Mouse (Mus musculus) forebrain, embryonic 11.5 days (tissue): Measurements from ENCODE around the gene Zgrf1. TPM values are rescaled to one million over a fixed set of nuclear protein-coding genes. Genes with fewer than 3 reads are reported as not detected.
A peak's percentile ranks its signal among the peaks of the same experiment; 100 is the strongest.

Source experiments
- ATAC-seq: fragments of 200-750 bp; cut with Nextera tagmentation; replicated peaks from 2 replicates; pipeline ENCODE4 v1.8.0; 2017; ENCODE audit warnings: moderate TSS enrichment; ENCODE audit not compliant: low FRiP score
- DNase-seq: peaks from one replicate; pipeline ENCODE4 v3.0.0-alpha.2; 2017; ENCODE audit warnings: low spot score
- H3K27ac ChIP-seq: fragments of 300-500 bp; sonication (generic); 2 replicates; pipeline ENCODE4 v1.5.1; 2014; ENCODE audit warnings: low read depth, low read length
- H3K27me3 ChIP-seq: fragments of 300-500 bp; sonication (generic); 2 replicates; pipeline ENCODE4 v1.6.1; 2014; ENCODE audit warnings: mild to moderate bottlenecking, low read length, mixed read lengths; ENCODE audit not compliant: control insufficient read depth, insufficient read depth
- H3K36me3 ChIP-seq: fragments of 300-500 bp; sonication (generic); 2 replicates; pipeline ENCODE4 v1.6.1; 2014; ENCODE audit warnings: mild to moderate bottlenecking, low read length, moderate library complexity, mixed read lengths; ENCODE audit not compliant: control insufficient read depth, insufficient read depth
- H3K4me1 ChIP-seq: fragments of 300-500 bp; sonication (generic); replicated peaks from 2 replicates; pipeline ENCODE4 v1.6.1; 2014; ENCODE audit warnings: low read length, mixed read lengths; ENCODE audit not compliant: control insufficient read depth, insufficient read depth
- H3K4me2 ChIP-seq: fragments of 300-500 bp; sonication (generic); 2 replicates; pipeline ENCODE4 v1.6.1; 2014; ENCODE audit warnings: low read depth, mild to moderate bottlenecking, low read length, moderate library complexity, mixed read lengths; ENCODE audit not compliant: severe bottlenecking
- H3K4me3 ChIP-seq: fragments of 300-500 bp; sonication (generic); 2 replicates; pipeline ENCODE4 v1.5.1; 2014; ENCODE audit warnings: low read depth, low read length
- H3K9ac ChIP-seq: fragments of 300-500 bp; sonication (generic); 2 replicates; pipeline ENCODE4 v1.6.1; 2014; ENCODE audit warnings: low read length
- H3K9me3 ChIP-seq: fragments of 300-500 bp; sonication (generic); 2 replicates; pipeline ENCODE4 v1.6.1; 2016; ENCODE audit warnings: low read length, mixed read lengths; ENCODE audit not compliant: control insufficient read depth
- WGBS: fragments of 180-500 bp; shearing (Covaris S2); extraction: QIAGEN DNeasy Blood & Tissue Kit; methylation state at CpG from one replicate; pipeline ENCODE4 v1.1.7; 2014; 5-methylcytosine and 5-hydroxymethylcytosine counted together
- polyA plus RNA-seq: library from polyadenylated mRNA; unstranded; fragments of >200 nt; fragmentation: Nextera tagmentation; extraction: Ambion mirVana; gene quantifications from 2 replicates; pipeline ENCODE4 v1.2.1, GENCODE M21; 2014

The Zgrf1 gene
- polyA plus RNA-seq, 1 experiment from 2014 or later = 21.2 TPM

GRCm38 (mm10) chr3:127525188-127525819 is 28.0 kb upstream of the Zgrf1 start:
- DNase-seq = no peak
- ATAC-seq = no peak
- Histone ChIP-seq H3K27me3 (no peaks in the 10 kb centered on the region), H3K4me3 (no peak overlapping the region), H3K36me3 (no peaks in the 10 kb centered on the region), H3K4me1 (no peaks in the 10 kb centered on the region), H3K4me2 (no peak overlapping the region), H3K9ac (no peak overlapping the region), H3K27ac (no peak overlapping the region), H3K9me3 (no peaks in the 10 kb centered on the region)
- 88% methylated on average over 8 of the region's 8 CpGs for WGBS

GRCm38 (mm10) chr3:127527465-127528034 is 25.7 kb upstream of the Zgrf1 start:
- 74% methylated on average over 5 of the region's 5 CpGs for WGBS
- no peak overlapping the region for H3K9ac ChIP-seq
- H3K4me2 ChIP-seq = no peak overlapping the region
- H3K27me3 ChIP-seq = no peaks in the 10 kb centered on the region
- no peaks in the 10 kb centered on the region for H3K36me3 ChIP-seq
- H3K27ac ChIP-seq = no peak overlapping the region
- no peak overlapping the region for H3K4me3 ChIP-seq
- ATAC-seq (no peak), DNase-seq (no peak)
- H3K4me1 ChIP-seq = no peaks in the 10 kb centered on the region
- H3K9me3 ChIP-seq = no peaks in the 10 kb centered on the region

DNA sequence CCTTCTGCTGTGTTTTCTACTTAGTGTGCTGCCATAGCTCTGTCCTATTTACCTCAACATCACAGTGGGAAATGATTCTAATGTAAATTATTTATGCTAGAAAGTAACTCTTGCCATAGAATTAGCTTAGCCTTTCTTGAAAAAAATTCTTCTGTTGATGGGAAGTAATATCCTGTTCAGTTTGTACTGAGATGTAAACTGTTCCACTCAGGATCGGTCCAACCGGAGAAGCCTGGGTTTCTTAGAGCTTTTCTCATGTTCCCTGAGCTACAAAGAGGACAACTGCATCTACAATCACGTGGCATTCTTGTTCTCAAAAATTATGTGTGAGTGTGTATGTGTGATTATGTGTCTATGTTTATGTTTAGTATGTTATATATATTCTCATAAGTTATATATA is 24.1 kb upstream of the Zgrf1 start:
- ATAC-seq = no peak
- Histone ChIP-seq H3K4me3 (no peak overlapping the region), H3K9me3 (no peaks in the 10 kb centered on the region), H3K4me1 (no peaks in the 10 kb centered on the region), H3K36me3 (no peaks in the 10 kb centered on the region), H3K27me3 (no peaks in the 10 kb centered on the region), H3K4me2 (no peak overlapping the region), H3K9ac (no peak overlapping the region), H3K27ac (no peak overlapping the region)
- 89% methylated on average over 3 of the region's 3 CpGs for WGBS
- no peak for DNase-seq

DNA sequence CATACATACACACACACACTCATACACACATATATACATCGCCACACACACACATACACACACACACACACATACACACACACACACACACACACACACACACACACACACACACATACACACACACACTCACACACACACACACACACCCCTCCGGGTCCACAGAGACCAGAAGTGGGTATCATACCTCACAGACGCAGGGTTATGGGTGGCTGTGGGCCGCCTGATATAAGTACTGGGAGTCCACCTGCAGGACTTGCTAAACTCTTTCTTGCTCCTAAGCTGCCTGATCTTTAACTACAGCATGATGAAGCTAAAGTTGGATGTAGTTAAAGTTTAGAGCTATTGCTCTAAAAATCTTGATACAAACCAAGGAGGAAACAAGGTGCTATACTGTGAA is 23.5 kb upstream of the Zgrf1 start:
- no peak overlapping the region for H3K9ac ChIP-seq
- 74% methylated on average over 4 of the region's 4 CpGs for WGBS
- H3K9me3 ChIP-seq = no peaks in the 10 kb centered on the region

GRCm38 (mm10) chr3:127530293-127530692 is 23.0 kb upstream of the Zgrf1 start:
- WGBS = 6% methylated on average over 4 of the region's 4 CpGs
- no peak overlapping the region for H3K27ac ChIP-seq

More for the DNA sequence above, 23.5 kb upstream of the Zgrf1 start:
- H3K4me1 ChIP-seq = no peaks in the 10 kb centered on the region
- H3K27me3 ChIP-seq = no peaks in the 10 kb centered on the region
- H3K27ac ChIP-seq = no peak overlapping the region
- no peak overlapping the region for H3K4me2 ChIP-seq
- DNase-seq (no peak), ATAC-seq (no peak)
- no peaks in the 10 kb centered on the region for H3K36me3 ChIP-seq
- no peak overlapping the region for H3K4me3 ChIP-seq

GRCm38 (mm10) chr3:127539193-127539592 is 14.1 kb upstream of the Zgrf1 start:
- WGBS = 64% methylated on average over 6 of the region's 6 CpGs
- no peaks in the 10 kb centered on the region for H3K4me1 ChIP-seq
- ATAC-seq (no peak), DNase-seq (no peak)
- no peaks in the 10 kb centered on the region for H3K9me3 ChIP-seq
- no peaks in the 10 kb centered on the region for H3K27me3 ChIP-seq
- no peak overlapping the region for H3K27ac ChIP-seq
- no peak overlapping the region for H3K4me2 ChIP-seq
- H3K9ac ChIP-seq = no peak overlapping the region
- no peak overlapping the region for H3K4me3 ChIP-seq
- no peaks in the 10 kb centered on the region for H3K36me3 ChIP-seq

More at GRCm38 (mm10) chr3:127530293-127530692, 23.0 kb upstream of the Zgrf1 start:
- Histone ChIP-seq H3K4me1 (no peaks in the 10 kb centered on the region), H3K4me3 (no peak overlapping the region), H3K4me2 (no peak overlapping the region), H3K9ac (no peak overlapping the region), H3K9me3 (no peaks in the 10 kb centered on the region), H3K27me3 (no peaks in the 10 kb centered on the region), H3K36me3 (no peaks in the 10 kb centered on the region)
- DNase-seq = no peak
- no peak for ATAC-seq

DNA sequence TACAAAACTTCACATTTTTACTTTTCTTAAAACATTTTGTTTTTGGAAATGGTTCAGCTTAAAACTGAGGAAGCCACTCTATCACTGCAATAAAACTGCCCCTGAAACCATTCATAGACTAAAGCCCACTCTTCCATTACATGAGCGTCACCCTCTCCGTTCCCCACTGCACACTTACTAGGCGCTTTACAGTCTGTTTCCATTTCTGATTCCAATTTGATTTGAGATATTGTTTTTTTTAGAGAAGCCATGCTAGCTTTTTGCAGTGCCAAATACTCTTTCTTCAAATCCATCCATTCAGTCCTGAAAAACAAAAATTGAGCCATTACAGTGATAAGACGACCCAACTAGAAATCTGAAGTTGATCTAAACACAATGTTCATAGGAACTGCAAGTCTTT is 9.3 kb upstream of the Zgrf1 start:
- Histone ChIP-seq H3K4me3 (no peak overlapping the region), H3K4me2 (no peak overlapping the region), H3K36me3 (peaks cover 3% of the 10 kb centered on the region; the same call in 1 of the 2 replicates), H3K4me1 (no peaks in the 10 kb centered on the region), H3K27me3 (no peaks in the 10 kb centered on the region), H3K9ac (no peak overlapping the region), H3K27ac (no peak overlapping the region), H3K9me3 (no peaks in the 10 kb centered on the region)
- ATAC-seq = no peak
- WGBS = 85% methylated on average over 4 of the region's 4 CpGs
- DNase-seq = no peak

DNA sequence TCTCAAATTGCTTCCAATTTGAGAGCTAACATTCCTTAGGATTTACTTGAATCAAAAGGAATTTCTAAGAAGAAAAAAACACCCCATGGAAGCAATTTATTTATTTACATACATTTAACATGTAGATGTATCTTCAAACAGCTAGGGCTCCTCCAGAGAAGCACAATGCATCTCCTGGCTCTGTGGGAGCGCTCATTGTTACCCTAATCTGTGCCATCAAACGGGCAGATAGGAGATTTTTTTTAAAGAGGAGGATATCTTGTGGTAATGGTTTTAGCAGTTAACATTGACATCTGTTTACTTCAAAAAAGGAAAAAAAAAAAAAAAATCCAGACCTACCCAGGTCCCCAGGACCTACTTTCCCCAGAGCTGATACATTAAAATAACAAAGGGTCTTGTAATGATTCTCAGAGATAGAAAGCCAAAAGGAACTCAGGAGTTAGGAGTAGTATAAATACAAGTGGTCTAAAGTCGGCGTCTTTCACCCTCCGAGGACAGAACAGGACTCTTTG is 8.6 kb upstream of the Zgrf1 start:
- H3K36me3 ChIP-seq = peaks cover 3% of the 10 kb centered on the region; the same call in 1 of the 2 replicates
- DNase-seq (no peak), ATAC-seq (no peak)
- no peak overlapping the region for H3K27ac ChIP-seq
- H3K9ac ChIP-seq = no peak overlapping the region
- WGBS = 17% methylated on average over 5 of the region's 5 CpGs
- H3K27me3 ChIP-seq = no peaks in the 10 kb centered on the region
- H3K4me3 ChIP-seq = no peak overlapping the region
- H3K4me1 ChIP-seq = no peaks in the 10 kb centered on the region
- no peak overlapping the region for H3K4me2 ChIP-seq
- H3K9me3 ChIP-seq = no peaks in the 10 kb centered on the region

DNA sequence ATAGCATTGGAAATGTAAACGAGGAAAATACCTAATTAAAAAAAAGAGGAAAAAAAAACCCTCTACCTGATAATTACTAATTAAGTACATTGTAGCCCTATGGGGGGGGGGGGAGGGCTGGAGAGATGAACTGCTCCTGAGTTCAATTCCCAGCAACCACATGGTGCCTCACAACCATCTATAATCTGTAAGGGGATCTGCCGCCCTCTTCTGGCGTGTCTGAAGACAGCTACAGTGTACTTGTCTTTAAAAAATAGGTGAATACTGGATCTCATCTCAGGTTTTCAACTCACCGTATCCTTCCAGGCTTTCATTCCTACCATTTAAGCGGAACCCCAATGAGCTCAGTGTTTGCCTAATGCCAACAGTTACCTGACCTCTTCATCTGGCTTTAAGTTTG is 5.4 kb upstream of the Zgrf1 start:
- Histone ChIP-seq H3K4me1 (no peaks in the 10 kb centered on the region), H3K9ac (no peak overlapping the region), H3K27ac (no peak overlapping the region), H3K27me3 (no peaks in the 10 kb centered on the region), H3K4me2 (no peak overlapping the region), H3K36me3 (peaks cover 3% of the 10 kb centered on the region; the same call in 1 of the 2 replicates), H3K4me3 (no peak overlapping the region), H3K9me3 (no peaks in the 10 kb centered on the region)
- no peak for ATAC-seq
- WGBS = 25% methylated on average over 5 of the region's 5 CpGs
- DNase-seq = peak; percentile 74
